Mouse (Mus musculus) liver, adult (tissue): ENCODE data around the gene Uspl1.

Experiments
- GATA4 ChIP-seq: IDR thresholded peaks from 2 replicates; pipeline ENCODE4 v1.6.1; 2014; ENCODE audit warnings: mild to moderate bottlenecking, low read length; ENCODE audit not compliant: insufficient replicate concordance

Gene Uspl1

GRCm38 (mm10) chr5:149259093-149259492 is 74.9 kb downstream of the Uspl1 start:
- TF ChIP-seq GATA4: no peak

GRCm38 (mm10) chr5:149261449-149261848 is 77.3 kb downstream of the Uspl1 start:
- no peak for TF ChIP-seq GATA4

GRCm38 (mm10) chr5:149261866-149262265 is 77.7 kb downstream of the Uspl1 start:
- TF ChIP-seq GATA4: no peak

GRCm38 (mm10) chr5:149264405-149264804 is 80.3 kb downstream of the Uspl1 start, which contains the start of gene Alox5ap:
Gene Alox5ap (plus strand): TSS chr5:149264767.
- no peak for TF ChIP-seq GATA4

- TF ChIP-seq GATA4: no peak
Observed at GRCm38 (mm10) chr5:149264878-149265279, 80.7 kb downstream of the Uspl1 start.
